Mouse (Mus musculus) adrenal gland, postnatal 25 days (tissue): ENCODE measurements around the gene Galnt3. TPM values are rescaled to one million over a fixed set of nuclear protein-coding genes. Genes with fewer than 3 reads are reported as not detected.
A peak's percentile ranks its signal among the peaks of the same experiment; 100 is the strongest.

Experiments used
- DNase-seq: peaks from one replicate; pipeline ENCODE4 v3.0.0; 2021; ENCODE audit warnings: mixed read lengths
- total RNA-seq: library from RNA; stranded (reverse); gene quantifications from 2 replicates; pipeline ENCODE4 v1.2.3, GENCODE M21; 2021

Gene Galnt3
- total RNA-seq, 1 experiment from 2014 or later: 0.73 TPM

DNA sequence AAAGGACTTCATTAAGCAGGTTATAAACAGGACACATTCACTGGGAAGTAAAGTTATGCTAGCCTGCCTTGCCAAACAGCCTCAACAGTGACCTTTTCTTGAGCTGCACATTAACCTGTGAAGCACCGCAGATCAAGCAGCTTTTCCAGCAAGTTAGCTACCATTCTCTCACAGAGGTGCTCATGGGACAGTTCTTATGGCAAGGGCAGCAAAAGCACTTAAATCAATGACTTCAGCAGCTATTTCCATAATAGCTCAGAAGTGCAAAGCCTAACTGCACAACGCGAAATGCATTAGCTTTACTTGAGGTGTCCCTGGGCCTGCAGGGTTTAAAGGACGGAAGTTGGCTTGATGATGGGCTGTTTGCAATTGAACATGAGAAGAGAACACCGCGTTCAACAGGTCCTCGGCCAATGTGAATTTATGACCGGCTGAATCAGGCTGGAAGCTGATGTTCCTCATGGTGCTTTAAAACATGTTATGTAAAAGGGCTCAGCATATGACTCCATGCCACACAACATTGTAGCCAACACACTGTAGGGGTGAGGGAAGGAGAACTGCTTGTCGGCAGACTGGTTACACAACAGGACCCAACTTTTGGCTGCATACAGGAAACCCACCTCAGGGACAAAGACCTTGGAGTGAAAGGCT is 16.8 kb downstream of the Galnt3 start:
- DNase-seq: no peak

- DNase-seq: no peak
Observed at GRCm38 (mm10) chr2:66103740-66104436, 20.9 kb downstream of the Galnt3 start.

GRCm38 (mm10) chr2:66101686-66102304 is 23.0 kb downstream of the Galnt3 start:
- no peak for DNase-seq

DNA sequence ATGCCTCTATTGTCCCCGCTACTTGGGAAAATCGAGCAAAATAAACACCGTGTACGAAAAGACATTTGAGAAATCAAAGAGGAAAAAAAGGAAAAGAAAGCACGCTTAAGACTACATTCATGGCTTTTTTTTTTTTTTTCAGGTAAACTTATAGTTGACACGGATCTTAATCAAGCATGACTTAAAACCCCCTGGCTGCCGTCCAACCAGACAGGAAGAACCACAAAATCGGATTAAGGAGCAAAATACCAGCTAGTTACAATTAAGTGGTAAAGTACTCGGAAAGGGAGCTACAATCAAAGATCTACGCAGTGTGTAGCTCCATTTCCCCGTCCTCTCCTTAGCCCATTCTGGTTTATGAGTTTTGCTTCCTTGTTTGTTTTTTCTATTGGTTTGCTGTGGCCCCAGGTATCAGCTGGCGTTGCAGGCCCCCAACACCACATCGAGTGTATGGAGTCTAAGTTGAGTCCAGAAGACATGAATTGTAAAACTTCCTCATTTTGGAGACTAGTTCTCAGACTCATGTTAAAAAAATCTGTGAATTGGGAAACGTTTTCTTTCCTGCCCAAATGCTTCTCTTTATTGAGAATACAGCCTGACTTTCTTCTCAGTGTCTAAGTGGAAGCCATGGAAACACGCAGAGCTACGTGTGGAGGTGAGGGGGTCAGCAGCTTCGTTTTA is 24.0 kb downstream of the Galnt3 start:
- no peak for DNase-seq

- no peak for DNase-seq
Observed at GRCm38 (mm10) chr2:66100239-66100638, 24.6 kb downstream of the Galnt3 start.

DNA sequence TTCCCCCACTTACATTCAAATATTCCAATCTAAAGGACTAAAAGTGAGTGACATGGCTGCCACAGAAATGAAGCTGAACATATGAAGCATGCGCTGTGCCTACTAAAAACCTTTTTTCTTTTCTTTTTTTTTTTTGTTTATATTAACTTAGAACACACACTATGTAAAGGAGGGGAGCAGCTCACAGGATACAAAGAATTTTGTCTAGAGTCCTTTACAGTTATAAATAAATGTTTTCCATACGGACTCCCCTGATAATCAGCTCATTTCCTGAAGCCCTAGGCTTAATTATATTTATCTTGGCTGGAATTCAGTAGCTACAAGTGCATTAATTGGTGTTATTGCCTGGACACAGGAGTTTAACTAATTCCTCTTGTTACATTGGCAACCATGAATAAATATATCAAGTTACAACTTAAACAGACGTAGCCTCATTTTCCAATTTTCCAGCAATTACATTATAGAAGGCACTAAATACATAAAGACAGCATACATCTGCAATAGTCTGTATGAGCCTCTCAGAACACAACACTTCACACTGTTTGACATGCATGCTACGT is 30.1 kb downstream of the Galnt3 start:
- DNase-seq: no peak

GRCm38 (mm10) chr2:66091296-66091695 is 33.5 kb downstream of the Galnt3 start:
- DNase-seq: no peak

DNA sequence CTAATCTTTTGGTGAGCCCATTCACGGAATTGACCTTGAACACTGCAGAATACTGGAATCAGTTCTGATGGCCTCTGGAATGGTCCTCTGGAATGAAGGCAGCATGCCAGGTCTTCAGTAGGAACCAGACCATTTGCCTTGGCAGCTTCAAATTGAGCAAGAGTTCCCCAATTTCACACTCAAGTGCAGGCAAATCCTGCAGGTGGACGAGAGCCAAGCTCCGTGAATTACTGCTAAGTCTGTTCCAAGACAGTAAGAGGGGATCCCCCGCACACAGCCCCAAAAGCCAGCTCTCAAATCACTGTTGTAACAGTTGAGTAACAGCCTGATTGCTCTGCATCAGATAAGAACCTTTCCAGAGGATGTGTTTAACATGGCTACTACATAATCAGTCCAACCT is 42.9 kb downstream of the Galnt3 start:
- DNase-seq: peak; percentile 8

GRCm38 (mm10) chr2:66080731-66081130 is 44.1 kb downstream of the Galnt3 start:
- no peak for DNase-seq

DNA sequence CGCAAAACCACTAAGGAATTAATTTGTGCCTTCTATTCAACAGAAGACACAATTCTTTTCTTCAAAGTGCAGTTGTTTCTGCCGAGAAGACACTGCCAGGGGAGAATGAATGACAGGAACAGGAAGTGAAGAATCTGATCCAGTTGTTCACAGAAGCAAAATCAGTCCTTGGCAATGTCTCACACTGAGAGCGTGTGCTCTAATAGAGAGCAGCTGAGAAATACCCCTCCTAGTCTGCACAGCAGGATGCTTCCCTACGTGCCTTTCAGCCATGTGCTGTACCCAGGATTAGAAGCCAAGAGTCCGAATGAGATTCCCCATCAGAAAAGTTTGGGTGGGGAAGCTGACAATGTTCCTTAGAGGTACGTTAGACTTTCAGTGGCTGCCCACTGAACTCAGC is 55.3 kb downstream of the Galnt3 start:
- DNase-seq: no peak

DNA sequence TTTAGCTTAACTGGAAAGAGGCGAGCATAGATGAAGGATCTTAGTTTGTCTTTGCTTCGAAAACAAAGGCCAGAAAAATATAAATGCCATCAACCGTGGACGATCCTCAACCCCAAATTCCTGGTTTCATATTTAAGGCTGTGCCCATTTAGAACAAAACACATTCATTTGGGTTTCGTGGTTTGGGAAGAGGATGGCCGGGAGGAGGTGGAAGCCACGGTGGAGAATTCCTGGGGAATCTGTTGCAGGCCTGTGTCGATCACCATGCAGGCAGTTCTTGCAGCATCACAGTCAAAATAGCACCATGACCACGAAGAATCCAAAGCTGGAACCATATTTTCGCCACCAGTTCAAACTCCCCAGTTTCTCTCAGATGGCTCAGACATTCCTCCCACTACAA is 61.5 kb downstream of the Galnt3 start:
- DNase-seq: no peak

GRCm38 (mm10) chr2:66044405-66045089 is 80.2 kb downstream of the Galnt3 start:
- no peak for DNase-seq

GRCm38 (mm10) chr2:66043441-66044404 is 81.1 kb downstream of the Galnt3 start:
- no peak for DNase-seq

DNA sequence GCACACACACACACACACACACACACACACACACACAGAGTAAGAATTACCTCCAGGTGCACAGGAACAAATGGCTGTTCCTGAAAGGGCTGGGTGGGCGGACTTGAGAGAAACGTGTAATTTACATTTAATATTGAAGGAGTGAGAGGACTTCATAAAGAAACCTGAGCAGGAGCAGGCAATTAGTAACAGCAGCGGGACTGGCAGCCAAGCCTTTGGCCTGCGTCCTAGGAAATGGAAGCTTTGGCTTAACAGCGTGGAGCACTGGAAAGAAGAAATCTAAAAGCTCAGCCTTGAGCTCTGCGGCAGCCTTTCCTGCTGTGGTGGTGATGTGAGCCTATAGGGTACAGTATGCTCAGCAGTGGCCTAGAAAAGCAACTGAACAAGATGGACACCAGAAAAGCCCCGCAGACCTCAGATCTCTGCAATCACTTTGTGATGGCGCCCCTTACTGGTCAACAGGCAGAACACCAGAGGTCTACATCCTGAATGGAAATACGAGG is 82.8 kb downstream of the Galnt3 start:
- DNase-seq: peak; percentile 7

DNA sequence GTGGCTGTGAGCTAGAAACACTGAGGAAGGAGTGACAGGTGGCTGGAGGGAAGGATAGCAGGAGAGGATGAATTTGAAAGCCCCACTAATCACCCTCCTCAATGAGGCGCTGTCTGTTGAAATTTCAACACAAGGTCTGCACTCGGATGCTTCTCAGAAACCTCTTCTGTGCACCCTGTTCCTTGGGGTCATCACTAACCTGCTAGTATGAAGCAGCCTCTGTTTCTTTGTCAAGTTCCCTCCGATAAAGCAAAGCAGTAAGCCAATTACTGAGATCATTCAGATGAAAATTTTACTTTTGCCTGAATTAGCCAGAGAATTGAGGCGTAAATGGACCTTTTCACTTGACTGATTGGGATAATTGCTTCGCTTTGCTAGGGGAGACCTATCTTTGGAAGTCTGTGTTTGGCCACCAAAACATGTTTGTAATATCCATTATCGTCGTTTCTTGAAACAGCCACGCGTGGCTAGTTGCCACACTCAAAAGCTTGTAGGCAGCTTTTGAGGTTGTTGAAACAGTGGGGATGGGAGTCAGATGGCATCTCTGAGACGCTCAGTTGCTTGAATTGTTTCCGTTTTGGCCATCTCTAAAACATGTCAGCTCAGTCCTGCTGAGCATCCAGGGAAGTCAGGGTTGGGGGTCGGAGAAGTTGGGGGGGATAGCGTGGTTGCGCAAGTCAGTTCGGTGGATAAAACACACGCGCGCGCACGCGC is 83.4 kb downstream of the Galnt3 start:
- no peak for DNase-seq

DNA sequence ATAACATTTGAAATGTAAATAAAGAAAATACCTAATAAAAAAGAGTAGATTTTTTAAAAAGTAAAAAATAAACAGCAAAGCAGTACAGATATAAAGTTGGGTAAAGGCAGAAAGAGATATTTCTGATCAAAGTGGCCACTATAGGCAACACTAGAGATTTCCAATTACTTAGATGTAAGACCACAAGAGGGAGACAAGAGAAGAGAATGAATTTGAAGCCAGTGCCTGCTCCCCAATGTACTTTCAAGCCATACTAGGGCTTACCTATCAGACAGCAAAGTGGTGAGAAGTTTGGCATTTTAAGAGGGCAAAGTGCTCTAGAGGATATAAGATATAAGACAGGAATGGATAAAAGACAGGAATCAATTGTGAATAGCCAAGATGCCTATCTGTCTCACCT is 84.2 kb downstream of the Galnt3 start:
- no peak for DNase-seq

- DNase-seq: no peak
Observed at GRCm38 (mm10) chr2:66034907-66035679, 89.7 kb downstream of the Galnt3 start.
